Mouse (Mus musculus) kidney, adult 11 months (tissue): ENCODE measurements around the gene Cbx3.

Experiments used
- DNase-seq: peaks from one replicate; pipeline ENCODE4 v3.0.0; 2022

The Cbx3 gene

GRCm38 (mm10) chr6:51525001-51525400, 54.8 kb downstream of the Cbx3 start:
- no peak for DNase-seq

- DNase-seq = no peak
Observed at GRCm38 (mm10) chr6:51529457-51529856, 59.3 kb downstream of the Cbx3 start.
